24 mouse cellular contexts compared by ENCODE assay signal in the genomic region with DNA sequence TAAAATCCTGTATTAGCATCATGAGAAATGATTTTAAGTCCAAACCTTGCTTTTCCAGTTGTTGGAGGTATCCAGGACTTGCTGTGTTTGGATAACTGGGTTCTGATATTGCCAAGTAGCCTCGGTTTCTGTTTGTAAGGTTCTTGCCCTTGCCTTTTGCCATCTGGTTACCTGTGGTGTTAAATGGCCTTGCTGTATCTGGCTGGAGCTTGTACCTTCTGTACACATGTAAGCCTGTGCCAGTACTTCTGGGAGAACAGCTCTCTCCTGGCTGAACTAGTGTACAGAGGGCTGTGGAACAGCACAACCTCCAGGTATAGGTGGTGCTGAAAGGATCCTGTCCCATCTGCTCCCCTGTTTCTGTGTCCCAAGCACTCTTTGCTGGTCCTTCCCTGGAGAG. TPM values are rescaled to one million over a fixed set of nuclear protein-coding genes. Genes with fewer than 3 reads are reported as not detected.
"Had no signal": no experiment of that assay in that cellular context is flagged by ENCODE, and none has a peak within 500 bp of the region (broad histone marks: within the 10 kb centered on the region; RNA-seq: fewer than 3 reads in every experiment).

No protein-coding gene starts in this region.

- H3K36me3 ChIP-seq: neural tube, embryonic 13.5 days; neural tube, embryonic 15.5 days; stomach, embryonic 15.5 days had no signal

- H3K27ac ChIP-seq: neural tube, embryonic 13.5 days; neural tube, embryonic 15.5 days; stomach, embryonic 15.5 days; stomach, postnatal 0 days had no signal

- DNase-seq: retina, postnatal 1 day; right cerebral cortex, adult 18-20 months; right cerebral cortex, postnatal 14 days; right cerebral cortex, postnatal 25 days; right cerebral cortex, postnatal 4 days; spleen, adult 18-20 months; thymus, adult 18-20 months; thymus, adult 2 months; thymus, postnatal 14 days; thymus, postnatal 25 days; thymus, postnatal 36 days; thymus, postnatal 4 days had no signal

- H3K4me3 ChIP-seq: neural tube, embryonic 13.5 days; neural tube, embryonic 15.5 days; stomach, embryonic 15.5 days had no signal

- H3K9ac ChIP-seq: neural tube, embryonic 13.5 days; neural tube, embryonic 15.5 days; stomach, embryonic 15.5 days had no signal

- H3K27me3 ChIP-seq: neural tube, embryonic 13.5 days; neural tube, embryonic 15.5 days; stomach, embryonic 15.5 days had no signal

- H3K4me1 ChIP-seq: neural tube, embryonic 13.5 days; neural tube, embryonic 15.5 days; stomach, embryonic 15.5 days had no signal

RNA-seq across cellular contexts. Expression of a gene that starts 27.7 kb away (rescaled TPM):
- total RNA-seq: neutrophil, adult 5-6 weeks had no signal
- polyA plus RNA-seq: neural tube, embryonic 13.5 days; neural tube, embryonic 14.5 days; neural tube, embryonic 15.5 days; small intestine, adult 2 months; spleen, adult 2 months; stomach, embryonic 14.5 days; stomach, embryonic 15.5 days; stomach, embryonic 16.5 days; stomach, postnatal 0 days; testis, adult 2 months; urinary bladder, adult 2 months had no signal
